Mouse (Mus musculus) liver, embryonic 13.5 days (tissue): ENCODE results near the gene Gphn. TPM values are rescaled to one million over a fixed set of nuclear protein-coding genes. Genes with fewer than 3 reads are reported as not detected.
A peak's percentile ranks its signal among the peaks of the same experiment; 100 is the strongest.
"Not testable (repeated sequence)": the region's sequence is repeated elsewhere in the genome, so short reads cannot be mapped to it uniquely, and the experiment has no call there.

Source experiments
- ATAC-seq: fragments of 200-750 bp; cut with Nextera tagmentation; 2 replicates; pipeline ENCODE4 v1.8.0; 2017; ENCODE audit warnings: low read depth, mild to moderate bottlenecking, moderate number of reproducible peaks, moderate library complexity
- DNase-seq: peaks from one replicate; pipeline ENCODE4 v3.0.0; 2022
- H3K27ac ChIP-seq: fragments of 300-500 bp; sonication (generic); 2 replicates; pipeline ENCODE4 v1.5.1; 2015; ENCODE audit warnings: moderate library complexity, mild to moderate bottlenecking, inconsistent platforms
- H3K27me3 ChIP-seq: fragments of 300-500 bp; sonication (generic); 2 replicates; pipeline ENCODE4 v1.6.1; 2015; ENCODE audit warnings: mild to moderate bottlenecking, inconsistent platforms
- H3K36me3 ChIP-seq: fragments of 300-500 bp; sonication (generic); 2 replicates; pipeline ENCODE4 v1.6.1; 2015; ENCODE audit warnings: mild to moderate bottlenecking, inconsistent platforms
- H3K4me1 ChIP-seq: fragments of 300-500 bp; sonication (generic); replicated peaks from 2 replicates; pipeline ENCODE4 v1.6.1; 2015; ENCODE audit warnings: inconsistent platforms
- H3K4me2 ChIP-seq: fragments of 300-500 bp; sonication (generic); 2 replicates; pipeline ENCODE4 v1.6.1; 2015; ENCODE audit warnings: inconsistent platforms, mild to moderate bottlenecking, moderate library complexity
- H3K4me3 ChIP-seq: fragments of 300-500 bp; sonication (generic); replicated peaks from 2 replicates; pipeline ENCODE4 v1.5.1; 2015; ENCODE audit warnings: mild to moderate bottlenecking, inconsistent platforms
- H3K9ac ChIP-seq: fragments of 300-500 bp; sonication (generic); 2 replicates; pipeline ENCODE4 v1.6.1; 2015; ENCODE audit warnings: mild to moderate bottlenecking, inconsistent platforms
- H3K9me3 ChIP-seq: fragments of 300-500 bp; sonication (generic); replicated peaks from 2 replicates; pipeline ENCODE4 v1.6.1; 2016; ENCODE audit warnings: inconsistent platforms
- WGBS: fragments of 180-500 bp; shearing (Covaris S2); methylation state at CpG from one replicate; pipeline ENCODE4 v1.1.7; 2015; ENCODE audit not compliant: insufficient replicate concordance; 5-methylcytosine and 5-hydroxymethylcytosine counted together
- polyA plus RNA-seq: library from polyadenylated mRNA; unstranded; fragments of >200 nt; fragmentation: Nextera tagmentation; extraction: Ambion mirVana; gene quantifications from 2 replicates; pipeline ENCODE4 v1.2.1, GENCODE M21; 2015

Gphn gene
- polyA plus RNA-seq, 1 experiment from 2014 or later, result 6.1 TPM

- no peaks in the 10 kb centered on the region for H3K27me3 ChIP-seq
- DNase-seq, result no peak
- ATAC-seq, result peak; percentile 74
- 0 out of 2 replicates have a peak, but pooled peaks cover 5% of the 10 kb centered on the region for H3K36me3 ChIP-seq
- H3K27ac ChIP-seq, result no peak overlapping the region
- no peaks in the 10 kb centered on the region for H3K9me3 ChIP-seq
- no peak overlapping the region for H3K4me3 ChIP-seq
- H3K4me1 ChIP-seq, result peaks cover 8% of the 10 kb centered on the region
- H3K4me2 ChIP-seq, result no peak overlapping the region
- H3K9ac ChIP-seq, result no peak overlapping the region
These were observed 163.1 kb downstream of the Gphn start for GRCm38 (mm10) chr12:78389267-78389666.

DNA sequence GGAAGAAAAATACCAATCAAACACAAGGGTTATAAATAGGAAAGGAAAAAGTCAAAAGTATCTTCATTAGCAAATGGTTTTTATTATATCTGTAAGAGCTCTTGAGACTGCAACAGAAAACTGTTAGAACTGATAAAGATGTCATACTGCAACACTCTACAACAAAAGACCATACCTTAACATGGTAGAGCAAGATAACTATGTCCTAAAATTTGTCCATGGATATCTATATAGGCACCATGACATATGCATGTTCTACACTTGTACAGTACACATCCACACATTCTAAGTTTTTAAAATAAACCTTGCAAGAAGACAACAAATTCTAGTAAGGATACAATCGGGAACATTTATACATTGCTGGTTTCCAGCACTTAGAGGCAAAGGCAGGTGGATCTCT lies 169.1 kb downstream of the Gphn start:
- no peaks in the 10 kb centered on the region for H3K27me3 ChIP-seq
- DNase-seq (no peak), ATAC-seq (peak; percentile 71)
- WGBS, result 75% methylated on average over 1 of the region's 1 CpGs
- no peak overlapping the region for H3K9ac ChIP-seq
- H3K4me3 ChIP-seq, result no peak overlapping the region
- no peak overlapping the region for H3K4me2 ChIP-seq
- H3K9me3 ChIP-seq, result no peaks in the 10 kb centered on the region
- H3K27ac ChIP-seq, result no peak overlapping the region
- no peaks in the 10 kb centered on the region for H3K4me1 ChIP-seq
- H3K36me3 ChIP-seq, result 0 out of 2 replicates have a peak, but pooled peaks cover 5% of the 10 kb centered on the region

DNA sequence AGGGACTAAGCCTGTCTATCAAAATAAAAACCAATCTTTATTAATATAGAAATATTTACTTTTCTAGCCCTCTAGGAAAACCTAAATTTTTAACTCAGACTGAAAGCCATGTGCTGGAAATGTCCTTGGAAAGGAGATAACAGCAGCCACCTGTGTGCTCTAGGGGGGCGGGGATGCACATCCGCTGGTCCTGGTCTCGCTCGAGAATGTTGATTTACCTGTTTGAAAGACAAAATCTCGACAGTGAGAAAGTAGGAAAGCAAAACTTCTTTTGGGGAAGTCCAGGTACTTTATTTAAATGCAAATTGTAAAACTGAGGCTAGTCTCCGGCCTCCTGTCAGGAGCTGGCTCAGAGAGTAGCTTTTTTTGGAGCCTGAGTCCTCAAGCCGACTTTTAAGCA lies 181.3 kb downstream of the Gphn start:
- H3K36me3 ChIP-seq, H3K4me3 ChIP-seq, H3K4me2 ChIP-seq, H3K4me1 ChIP-seq, H3K27ac ChIP-seq, H3K27me3 ChIP-seq, DNase-seq, ATAC-seq, H3K9ac ChIP-seq, H3K9me3 ChIP-seq: not testable (repeated sequence)
- WGBS, result 66% methylated on average over 7 of the region's 7 CpGs

DNA sequence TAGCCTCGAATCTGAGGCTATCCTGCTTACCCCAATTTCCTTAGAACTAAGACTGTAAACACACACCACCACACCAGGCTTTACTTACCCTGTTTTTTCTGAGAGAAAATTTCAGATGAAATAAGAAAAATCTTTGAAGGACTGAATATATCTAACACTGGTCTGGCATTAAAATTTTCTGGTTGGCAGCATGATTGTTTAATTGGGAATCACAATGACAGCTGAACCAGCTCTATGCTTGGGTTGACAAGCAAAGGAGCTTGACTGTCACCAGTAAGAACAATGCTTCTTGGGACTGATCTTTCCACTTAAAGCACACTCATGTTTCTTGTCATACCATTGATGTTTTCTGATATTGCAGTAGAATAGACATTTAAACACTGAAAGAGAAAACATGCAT lies 296.0 kb downstream of the Gphn start:
- 24% methylated on average over 1 of the region's 1 CpGs for WGBS
- Histone ChIP-seq H3K9me3 (no peaks in the 10 kb centered on the region), H3K4me2 (no peak overlapping the region), H3K27ac (no peak overlapping the region), H3K27me3 (no peaks in the 10 kb centered on the region), H3K36me3 (no peaks in the 10 kb centered on the region), H3K4me1 (no peaks in the 10 kb centered on the region), H3K9ac (no peak overlapping the region), H3K4me3 (no peak overlapping the region)
- ATAC-seq (no peak), DNase-seq (no peak)

DNA sequence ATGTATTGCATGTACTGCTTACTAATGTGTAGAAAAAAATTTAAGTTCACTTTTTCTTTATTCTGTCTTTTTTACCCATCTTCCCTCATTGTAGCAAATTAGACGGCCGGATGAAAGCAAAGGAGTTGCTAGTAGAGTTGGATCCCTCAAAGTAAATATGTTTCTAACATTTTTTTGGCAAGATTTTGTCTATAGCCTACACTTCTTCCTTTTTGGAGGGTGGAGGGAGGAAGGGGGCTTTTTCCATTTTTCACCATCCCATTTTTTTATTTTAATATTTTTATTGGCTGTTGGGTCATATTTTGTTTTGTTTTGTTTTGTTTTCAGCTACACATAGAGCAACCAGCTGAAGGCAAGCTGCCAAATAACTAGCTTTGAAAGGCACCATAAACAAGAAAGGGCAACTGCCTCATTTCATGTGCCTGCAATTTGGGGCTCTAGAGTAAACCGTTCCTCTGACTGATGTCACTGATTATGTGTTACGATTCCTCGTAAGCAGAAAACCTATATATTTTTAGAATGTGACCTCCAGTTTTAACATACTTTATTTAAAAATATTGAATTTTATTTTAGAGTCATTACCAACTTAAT lies 296.7 kb downstream of the Gphn start:
- WGBS, result 82% methylated on average over 5 of the region's 5 CpGs

DNA sequence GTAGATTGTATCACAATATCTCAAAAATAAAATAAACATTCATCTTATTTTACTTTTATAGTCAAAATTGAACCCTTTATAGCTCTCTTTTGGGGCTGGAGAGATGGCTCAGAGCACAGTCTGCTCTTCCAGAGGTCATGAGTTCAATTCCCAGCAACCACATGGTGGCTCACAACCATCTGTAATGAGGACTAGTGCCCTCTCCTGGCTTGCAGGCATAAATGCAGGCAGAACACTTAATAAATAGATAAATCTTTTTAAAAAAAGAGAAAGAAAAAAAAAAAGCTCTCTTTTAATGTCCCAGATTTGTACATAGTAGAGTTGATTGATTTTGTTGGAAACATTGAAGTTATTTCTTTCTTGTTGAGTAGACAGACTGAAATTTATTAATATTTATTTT lies 311.4 kb downstream of the Gphn start:
- not testable (repeated sequence) for H3K27ac ChIP-seq, ATAC-seq, H3K36me3 ChIP-seq, H3K4me2 ChIP-seq, H3K9me3 ChIP-seq, H3K9ac ChIP-seq, H3K27me3 ChIP-seq, DNase-seq, H3K4me3 ChIP-seq, H3K4me1 ChIP-seq

More for the DNA sequence above, 296.7 kb downstream of the Gphn start:
- ATAC-seq (no peak), DNase-seq (no peak)
- Histone ChIP-seq H3K4me3 (no peak overlapping the region), H3K9ac (no peak overlapping the region), H3K36me3 (no peaks in the 10 kb centered on the region), H3K4me2 (no peak overlapping the region), H3K4me1 (no peaks in the 10 kb centered on the region), H3K27ac (no peak overlapping the region), H3K27me3 (no peaks in the 10 kb centered on the region), H3K9me3 (no peaks in the 10 kb centered on the region)

DNA sequence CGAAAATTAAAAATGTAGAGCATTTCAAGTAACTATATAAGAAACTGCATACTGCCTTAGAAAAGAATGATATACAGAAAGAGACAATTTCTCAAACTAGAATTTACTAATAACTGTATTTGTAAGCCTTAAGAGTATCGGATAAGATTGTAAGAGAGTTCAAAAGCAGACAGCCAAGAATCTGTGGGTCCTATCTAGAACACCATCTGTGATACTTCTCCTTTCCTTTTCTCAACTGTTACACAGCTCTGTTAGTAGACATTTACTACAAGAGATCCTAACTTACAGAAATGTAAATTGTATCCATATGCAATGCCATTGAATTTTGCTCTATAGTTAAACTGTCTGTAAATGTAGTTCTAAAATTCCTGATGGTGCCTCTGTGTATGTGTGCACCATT lies 324.7 kb downstream of the Gphn start:
- WGBS, result 50% methylated on average over 2 of the region's 2 CpGs

GRCm38 (mm10) chr12:78631816-78632215 lies 405.6 kb downstream of the Gphn start:
- no peak overlapping the region for H3K4me3 ChIP-seq
- no peaks in the 10 kb centered on the region for H3K36me3 ChIP-seq
- H3K4me1 ChIP-seq, result no peaks in the 10 kb centered on the region
- no peaks in the 10 kb centered on the region for H3K9me3 ChIP-seq
- no peak overlapping the region for H3K4me2 ChIP-seq
- no peak overlapping the region for H3K9ac ChIP-seq
- ATAC-seq (no peak), DNase-seq (no peak)
- WGBS, result 34% methylated on average over 2 of the region's 2 CpGs
- H3K27me3 ChIP-seq, result no peaks in the 10 kb centered on the region
- no peak overlapping the region for H3K27ac ChIP-seq

More for the DNA sequence above, 324.7 kb downstream of the Gphn start:
- Histone ChIP-seq H3K36me3 (no peaks in the 10 kb centered on the region), H3K4me3 (no peak overlapping the region), H3K9me3 (no peaks in the 10 kb centered on the region), H3K27ac (no peak overlapping the region), H3K4me2 (no peak overlapping the region), H3K27me3 (no peaks in the 10 kb centered on the region), H3K4me1 (no peaks in the 10 kb centered on the region), H3K9ac (no peak overlapping the region)
- ATAC-seq (no peak), DNase-seq (no peak)

GRCm38 (mm10) chr12:78639466-78639865 lies 413.3 kb downstream of the Gphn start:
- H3K9me3 ChIP-seq, result no peaks in the 10 kb centered on the region
- 42% methylated on average over 1 of the region's 1 CpGs for WGBS
- H3K27ac ChIP-seq, result no peak overlapping the region
- DNase-seq, result no peak
- H3K4me1 ChIP-seq, result no peaks in the 10 kb centered on the region
- ATAC-seq, result no peak
- H3K4me2 ChIP-seq, result no peak overlapping the region
- no peak overlapping the region for H3K9ac ChIP-seq
- no peak overlapping the region for H3K4me3 ChIP-seq
- no peaks in the 10 kb centered on the region for H3K36me3 ChIP-seq
- H3K27me3 ChIP-seq, result no peaks in the 10 kb centered on the region

GRCm38 (mm10) chr12:78640086-78640485 lies 413.9 kb downstream of the Gphn start:
- no peak overlapping the region for H3K9ac ChIP-seq
- H3K36me3 ChIP-seq, result no peaks in the 10 kb centered on the region
- H3K27me3 ChIP-seq, result no peaks in the 10 kb centered on the region
- H3K9me3 ChIP-seq, result no peaks in the 10 kb centered on the region
- WGBS, result 39% methylated on average over 2 of the region's 2 CpGs
- DNase-seq (no peak), ATAC-seq (no peak)
- no peak overlapping the region for H3K4me3 ChIP-seq
- H3K4me1 ChIP-seq, result no peaks in the 10 kb centered on the region
- H3K27ac ChIP-seq, result no peak overlapping the region
- no peak overlapping the region for H3K4me2 ChIP-seq

DNA sequence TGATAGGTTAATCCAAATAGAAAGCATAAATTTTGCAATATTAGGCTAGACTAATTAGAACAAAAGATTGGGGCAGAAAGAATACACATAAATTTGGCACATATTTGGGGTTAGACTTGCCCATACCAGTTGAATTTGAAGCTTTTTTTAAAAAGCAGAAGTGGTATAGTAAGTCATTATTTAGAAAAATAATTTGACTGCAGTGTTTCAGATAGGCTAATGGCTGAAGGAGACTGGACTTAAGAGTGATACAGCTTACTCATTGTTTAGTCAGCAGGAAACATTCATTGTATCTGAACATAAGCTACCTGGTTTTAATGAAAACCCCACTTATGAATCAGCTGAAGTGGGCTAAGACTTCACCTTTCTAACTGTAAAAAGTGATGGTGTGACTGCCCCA lies 415.0 kb downstream of the Gphn start:
- DNase-seq (no peak), ATAC-seq (no peak)
- H3K9me3 ChIP-seq, result no peaks in the 10 kb centered on the region
- H3K27ac ChIP-seq, result no peak overlapping the region
- H3K27me3 ChIP-seq, result no peaks in the 10 kb centered on the region
- H3K9ac ChIP-seq, result no peak overlapping the region
- H3K4me2 ChIP-seq, result no peak overlapping the region
- H3K36me3 ChIP-seq, result no peaks in the 10 kb centered on the region
- no peak overlapping the region for H3K4me3 ChIP-seq
- H3K4me1 ChIP-seq, result no peaks in the 10 kb centered on the region

DNA sequence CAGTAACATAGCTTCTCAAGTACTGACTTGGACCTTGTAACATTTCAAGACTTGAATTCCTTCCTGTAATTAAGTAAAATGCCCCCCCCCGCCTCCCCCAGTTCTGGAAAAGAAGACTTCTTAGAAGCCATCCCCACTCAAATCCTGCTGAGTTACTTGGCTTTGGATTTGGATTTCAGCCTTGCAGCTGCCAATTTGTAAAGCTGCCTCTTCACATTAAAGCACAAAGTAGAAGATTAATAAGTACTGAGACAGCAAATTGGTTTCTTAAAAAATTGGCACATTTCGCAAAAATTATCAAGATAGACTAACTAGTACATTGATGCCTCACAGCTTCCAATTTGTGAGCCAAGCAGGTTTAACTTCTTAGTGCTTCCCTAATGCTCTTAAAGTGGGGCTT lies 417.5 kb downstream of the Gphn start:
- DNase-seq (no peak), ATAC-seq (no peak)
- Histone ChIP-seq H3K36me3 (no peaks in the 10 kb centered on the region), H3K27ac (no peak overlapping the region), H3K27me3 (no peaks in the 10 kb centered on the region), H3K4me1 (no peaks in the 10 kb centered on the region), H3K4me2 (no peak overlapping the region), H3K9me3 (no peaks in the 10 kb centered on the region), H3K4me3 (no peak overlapping the region), H3K9ac (no peak overlapping the region)
- 82% methylated on average over 2 of the region's 2 CpGs for WGBS
